Mouse (Mus musculus) G1E (cell line): ENCODE results near the gene Mamstr.

Experiments used
- CTCF ChIP-seq: IDR thresholded peaks from 2 replicates; pipeline ENCODE4 v1.5.1; 2012; ENCODE audit warnings: low read depth, low read length, inconsistent platforms, mixed read lengths
- GATA1 ChIP-seq: IDR thresholded peaks from 2 replicates; pipeline ENCODE4 v1.6.1; 2012; ENCODE audit warnings: borderline replicate concordance, low read length, inconsistent platforms, mixed read lengths
- GATA2 ChIP-seq: IDR thresholded peaks from 2 replicates; pipeline ENCODE4 v1.6.1; 2012; ENCODE audit warnings: low read depth, low read length, inconsistent platforms, borderline replicate concordance
- POLR2AphosphoS5 ChIP-seq: IDR thresholded peaks from 2 replicates; pipeline ENCODE4 v1.6.1; 2012; ENCODE audit warnings: low read depth, low read length, inconsistent platforms; ENCODE audit not compliant: insufficient replicate concordance
- TAL1 ChIP-seq: conservative IDR thresholded peaks from 2 replicates; pipeline ENCODE4 v1.6.1; 2012; ENCODE audit warnings: low read depth, low read length, inconsistent platforms, mixed read lengths

DNA sequence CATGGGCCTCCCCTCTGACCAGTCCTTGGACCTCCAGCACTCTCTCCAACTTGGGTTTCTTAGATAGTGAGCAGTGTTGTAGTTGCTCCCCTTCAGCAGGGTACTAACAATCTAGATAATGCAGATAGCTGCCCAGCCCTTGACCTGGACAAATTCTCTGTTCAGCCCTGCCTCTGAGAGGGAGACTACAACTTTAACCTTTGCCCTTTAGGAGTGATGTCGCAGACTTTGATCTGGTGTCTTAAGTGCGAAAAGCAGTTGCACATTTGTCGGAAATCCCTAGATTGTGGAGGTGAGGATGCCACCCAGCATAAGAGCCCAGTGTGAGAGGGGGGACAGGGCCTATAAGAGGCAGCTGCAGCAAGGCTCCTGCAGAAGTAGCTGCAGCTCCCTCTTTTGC lies 15.1 kb upstream of the Mamstr start:
- TF ChIP-seq CTCF (no peak), TAL1 (no peak), GATA2 (no peak), POLR2AphosphoS5 (no peak), GATA1 (no peak)
